Mouse (Mus musculus): ENCODE data around the gene Ino80b. TPM values are rescaled to one million over a fixed set of nuclear protein-coding genes. Genes with fewer than 3 reads are reported as not detected.

Gene Ino80b
- polyA plus RNA-seq, 1 experiment from 2014 or later, result 15.9 TPM

- Histone ChIP-seq H3K4me2 (peak overlapping the region; percentile 97), H3K27me3 (no peaks in the 10 kb centered on the region), H3K36me3 (peaks cover 19% of the 10 kb centered on the region), H3K4me3 (replicated peaks) (peak overlapping the region; percentile 82), H3K9me3 (replicated peaks) (no peaks in the 10 kb centered on the region), H3K27ac (peak overlapping the region; percentile 97), H3K9ac (no peak overlapping the region), H3K4me1 (peaks cover 59% of the 10 kb centered on the region)
- WGBS, result 70% methylated on average over 5 of the region's 5 CpGs
- no peak for ATAC-seq (replicated peaks; ENCODE audit: low FRiP score)
These were observed 2.3 kb downstream of the Ino80b start for GRCm38 (mm10) chr6:83122961-83123360.

DNA sequence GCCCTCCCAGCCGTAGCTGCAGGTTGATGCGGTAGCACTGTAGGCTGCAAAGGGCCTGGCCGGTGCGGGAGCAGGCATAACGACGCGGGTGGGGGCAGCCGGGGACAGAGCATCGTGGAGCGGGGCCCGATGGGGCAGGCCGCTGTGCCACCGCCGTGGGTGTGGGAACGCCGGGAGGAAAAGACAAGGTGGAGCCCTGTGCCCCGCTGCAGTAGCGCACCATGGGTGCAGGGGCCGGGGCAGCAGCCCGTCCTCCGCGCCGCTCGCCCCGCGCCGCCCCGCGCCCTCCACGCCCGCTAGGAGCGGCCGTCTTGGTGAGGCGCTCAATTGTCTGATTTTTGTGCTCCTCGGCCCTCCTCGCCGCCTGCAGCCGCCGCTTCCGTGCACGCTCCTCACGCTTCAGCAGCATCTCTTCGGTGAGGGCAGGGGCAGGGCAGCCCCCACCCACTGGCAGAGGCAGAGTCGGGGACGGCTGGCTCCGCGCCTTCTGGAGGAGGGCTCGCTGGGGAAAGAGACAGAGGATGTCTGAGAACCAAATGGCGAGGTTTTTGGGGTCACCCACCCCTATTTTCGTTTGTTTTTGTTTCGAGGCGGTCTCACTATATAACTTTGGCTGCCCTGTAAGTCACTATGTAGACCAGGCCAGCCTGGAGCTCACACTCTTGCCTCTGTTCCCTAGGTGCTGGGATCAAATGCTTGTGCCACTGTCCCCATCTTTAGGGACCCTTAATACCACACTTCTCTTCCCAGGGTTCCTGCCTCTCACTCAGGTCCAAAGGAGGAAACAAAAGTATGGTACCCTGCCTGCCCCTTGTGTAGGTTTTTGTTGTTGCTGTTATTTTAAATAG, 3.1 kb downstream of the Ino80b start:
- peaks cover 28% of the 10 kb centered on the region for H3K36me3 ChIP-seq
- no peaks in the 10 kb centered on the region for H3K9me3 ChIP-seq (replicated peaks)
- peaks cover 68% of the 10 kb centered on the region for H3K4me1 ChIP-seq
- peak overlapping the region; percentile 82 for H3K4me3 ChIP-seq (replicated peaks)
- H3K27me3 ChIP-seq, result no peaks in the 10 kb centered on the region
- peak overlapping the region; percentile 80 for H3K9ac ChIP-seq
- peak overlapping the region; percentile 97 for H3K27ac ChIP-seq
- ATAC-seq (replicated peaks; ENCODE audit: low FRiP score), result no peak; the same call in 1 of the 2 replicates
- H3K4me2 ChIP-seq, result peak overlapping the region; percentile 97
- 1% methylated on average over 39 of the region's 52 CpGs for WGBS

DNA sequence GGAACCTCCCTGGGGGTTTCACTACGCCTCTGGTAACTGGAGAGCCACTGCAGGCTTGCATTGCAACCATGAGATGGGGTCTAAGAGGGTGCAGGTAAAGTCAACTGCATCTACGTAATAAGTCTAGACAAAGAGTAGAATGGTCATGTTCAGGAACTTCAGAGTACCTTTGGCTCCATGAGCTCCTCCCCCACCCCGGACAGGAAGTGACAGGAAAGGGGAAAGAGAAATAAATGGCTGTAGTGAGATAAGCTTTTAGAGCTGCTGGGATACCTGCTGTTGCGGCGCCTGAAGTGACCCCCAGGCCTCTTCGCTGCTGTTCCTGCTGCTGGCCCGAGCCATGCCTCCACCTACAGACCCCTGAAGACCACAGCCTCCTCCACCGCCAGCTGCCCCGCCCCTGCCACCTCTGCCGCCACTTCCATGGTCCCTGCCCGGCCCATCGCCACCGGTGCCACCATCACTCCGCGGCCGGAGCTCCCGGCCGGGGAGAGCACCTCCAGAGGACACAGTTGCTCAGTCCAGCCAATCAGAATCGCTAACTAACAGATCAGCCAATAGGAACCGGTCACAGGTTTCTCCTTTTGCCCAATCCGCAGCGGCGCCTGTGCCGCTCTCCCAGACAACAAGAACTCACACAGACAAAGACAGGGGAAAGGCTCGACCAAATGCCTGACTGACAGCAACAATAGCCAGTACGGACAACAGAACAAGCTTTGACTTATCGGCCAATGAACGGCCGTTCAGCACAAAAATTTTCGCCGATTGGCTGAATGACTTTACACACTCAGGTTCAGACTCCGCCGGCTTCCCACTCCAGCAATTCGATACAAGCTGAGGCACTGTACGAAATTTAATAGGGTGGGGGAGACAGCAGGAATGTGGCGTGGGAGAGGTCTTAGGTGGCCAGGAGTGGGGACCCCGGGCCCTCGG, 4.0 kb downstream of the Ino80b start, which contains the start of gene Wbp1:
Gene Wbp1 (minus strand): TSS at position 630 of the 933 bp plus-strand sequence.
- Histone ChIP-seq H3K27me3 (no peaks in the 10 kb centered on the region), H3K9me3 (replicated peaks) (no peaks in the 10 kb centered on the region), H3K9ac (peak within 1 kb of the TSS; percentile 81), H3K27ac (peak within 1 kb of the TSS; percentile 97), H3K4me3 (replicated peaks) (peak within 1 kb of the TSS; percentile 82), H3K4me1 (peaks cover 77% of the 10 kb centered on the region), H3K4me2 (peak within 1 kb of the TSS; percentile 97), H3K36me3 (peaks cover 32% of the 10 kb centered on the region)
- peak; percentile 94 for ATAC-seq (replicated peaks; ENCODE audit: low FRiP score)
- under 1% methylated on average over 38 of the region's 38 CpGs for WGBS

DNA sequence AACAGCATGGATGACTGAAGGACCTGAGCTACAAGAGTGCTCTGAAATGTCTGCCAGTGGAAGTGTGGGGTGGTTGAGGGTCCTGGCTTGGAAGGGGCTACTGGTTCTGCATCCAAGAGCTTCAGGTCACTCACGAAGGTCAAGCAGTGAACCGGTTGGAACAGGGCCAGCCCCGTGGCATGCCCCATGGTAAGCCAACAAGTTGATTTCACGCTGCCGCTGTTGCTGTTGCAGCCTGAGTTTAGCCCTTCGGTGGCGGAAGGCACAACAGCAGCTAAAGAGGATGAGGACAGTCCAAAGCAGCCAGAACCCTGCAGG, 5.5 kb downstream of the Ino80b start:
- Histone ChIP-seq H3K27ac (peak overlapping the region; percentile 63), H3K4me2 (peak overlapping the region; percentile 97), H3K9ac (peak overlapping the region; percentile 81), H3K27me3 (no peaks in the 10 kb centered on the region), H3K4me1 (peaks cover 80% of the 10 kb centered on the region), H3K36me3 (peaks cover 32% of the 10 kb centered on the region), H3K9me3 (replicated peaks) (no peaks in the 10 kb centered on the region), H3K4me3 (replicated peaks) (peak overlapping the region; percentile 82)
- WGBS, result 71% methylated on average over 7 of the region's 7 CpGs
- ATAC-seq (replicated peaks; ENCODE audit: low FRiP score), result no peak

DNA sequence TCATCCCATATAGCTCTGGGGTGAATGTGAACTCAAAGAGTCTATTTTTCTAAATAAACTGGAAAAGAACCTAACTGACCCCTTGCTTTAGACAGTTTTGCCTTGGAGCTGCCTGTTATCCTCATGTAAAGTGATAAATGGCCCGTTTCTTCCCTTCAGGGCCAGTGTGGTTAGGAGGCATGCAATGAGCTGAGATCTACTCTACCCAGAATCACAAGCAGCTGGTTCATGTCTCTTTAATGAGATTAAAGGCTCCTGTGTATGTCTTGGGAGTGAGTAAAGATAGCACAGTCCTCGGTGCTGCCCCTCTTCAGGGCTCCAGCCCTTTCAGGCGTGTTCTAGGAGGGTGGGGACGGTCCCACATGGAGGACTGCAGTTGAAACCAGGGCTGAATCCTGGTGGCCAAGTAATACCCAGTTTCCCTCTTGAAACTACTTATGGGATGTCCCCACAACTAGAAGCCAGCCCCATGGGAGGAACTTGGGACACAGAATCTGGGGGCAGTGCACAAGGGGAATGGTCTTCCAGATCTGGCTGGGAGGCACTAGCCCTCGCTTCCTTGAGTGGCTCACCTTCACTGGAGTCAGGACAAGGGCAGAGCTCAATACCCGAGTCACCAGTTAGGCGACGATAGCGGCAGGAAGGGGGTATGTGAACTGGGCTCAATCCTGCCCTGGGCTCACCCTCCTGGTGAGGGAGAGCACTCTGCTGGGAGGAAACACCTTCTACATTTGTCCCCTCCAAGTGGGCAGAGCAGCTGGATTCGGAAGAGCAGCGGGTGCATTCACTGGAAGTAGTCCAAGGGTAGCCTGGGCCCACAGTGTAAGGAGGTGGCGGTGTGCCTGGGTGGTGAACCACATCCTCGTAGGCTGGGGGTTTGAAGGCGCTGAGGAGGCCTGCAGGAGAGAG, 6.2 kb downstream of the Ino80b start:
- WGBS, result 75% methylated on average over 14 of the region's 14 CpGs
- Histone ChIP-seq H3K4me1 (peaks cover 80% of the 10 kb centered on the region), H3K9ac (peak overlapping the region; percentile 81; the same call in 1 of the 2 replicates)

GRCm38 (mm10) chr6:83118369-83118768, 6.9 kb downstream of the Ino80b start:
- Histone ChIP-seq H3K9ac (no peak overlapping the region), H3K27me3 (no peaks in the 10 kb centered on the region), H3K4me3 (replicated peaks) (no peak overlapping the region), H3K36me3 (peaks cover 32% of the 10 kb centered on the region), H3K4me1 (peaks cover 73% of the 10 kb centered on the region), H3K4me2 (no peak overlapping the region), H3K27ac (peak overlapping the region; percentile 63), H3K9me3 (replicated peaks) (no peaks in the 10 kb centered on the region)
- 83% methylated on average over 11 of the region's 11 CpGs for WGBS
- no peak for ATAC-seq (replicated peaks; ENCODE audit: low FRiP score)

More for the DNA sequence above, 6.2 kb downstream of the Ino80b start:
- Histone ChIP-seq H3K4me2 (peak overlapping the region; percentile 97), H3K27ac (peak overlapping the region; percentile 63), H3K9me3 (replicated peaks) (no peaks in the 10 kb centered on the region), H3K4me3 (replicated peaks) (peak overlapping the region; percentile 82), H3K27me3 (no peaks in the 10 kb centered on the region), H3K36me3 (peaks cover 32% of the 10 kb centered on the region)
- ATAC-seq (replicated peaks; ENCODE audit: low FRiP score), result no peak

DNA sequence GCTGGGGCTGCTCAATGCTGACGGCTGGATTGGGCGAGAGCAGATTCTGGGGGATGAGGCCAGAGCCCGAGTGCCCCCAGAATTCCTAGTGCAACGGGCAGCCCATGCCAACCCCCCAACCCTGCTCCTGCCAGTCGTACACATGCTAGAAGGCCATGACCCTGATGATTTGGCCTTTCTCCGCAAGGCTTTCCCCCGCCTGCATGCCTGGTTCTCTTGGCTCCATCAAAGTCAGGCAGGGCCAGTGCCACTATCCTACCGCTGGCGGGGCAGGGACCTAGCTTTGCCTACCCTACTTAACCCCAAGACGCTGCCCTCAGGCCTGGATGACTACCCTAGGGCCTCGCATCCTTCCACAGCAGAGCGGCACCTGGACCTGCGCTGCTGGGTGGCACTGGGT, 7.6 kb downstream of the Ino80b start:
- H3K9ac ChIP-seq, result peak overlapping the region; percentile 34; the same call in 1 of the 2 replicates
- peaks cover 65% of the 10 kb centered on the region for H3K4me1 ChIP-seq
- H3K4me3 ChIP-seq (replicated peaks), result no peak overlapping the region
- H3K27ac ChIP-seq, result no peak overlapping the region
- no peak overlapping the region for H3K4me2 ChIP-seq
- H3K36me3 ChIP-seq, result peaks cover 32% of the 10 kb centered on the region
- WGBS, result 89% methylated on average over 13 of the region's 13 CpGs
- no peaks in the 10 kb centered on the region for H3K9me3 ChIP-seq (replicated peaks)
- no peak for ATAC-seq (replicated peaks; ENCODE audit: low FRiP score)
- H3K27me3 ChIP-seq, result no peaks in the 10 kb centered on the region

GRCm38 (mm10) chr6:83117165-83117438, 8.1 kb downstream of the Ino80b start:
- peaks cover 60% of the 10 kb centered on the region for H3K4me1 ChIP-seq
- H3K27ac ChIP-seq, result 0 out of 2 replicates have a peak overlapping the region, but pooled peaks have one; percentile 7
- no peak overlapping the region for H3K4me2 ChIP-seq
- H3K4me3 ChIP-seq (replicated peaks), result 0 out of 2 replicates have a peak overlapping the region, but pooled peaks have one; percentile 92
- WGBS, result 90% methylated on average over 4 of the region's 4 CpGs
- no peaks in the 10 kb centered on the region for H3K9me3 ChIP-seq (replicated peaks)
- H3K36me3 ChIP-seq, result peaks cover 32% of the 10 kb centered on the region
- no peaks in the 10 kb centered on the region for H3K27me3 ChIP-seq
- ATAC-seq (replicated peaks; ENCODE audit: low FRiP score), result no peak
- H3K9ac ChIP-seq, result 0 out of 2 replicates have a peak overlapping the region, but pooled peaks have one; percentile 88

GRCm38 (mm10) chr6:83116373-83117164, 8.7 kb downstream of the Ino80b start:
- no peaks in the 10 kb centered on the region for H3K27me3 ChIP-seq
- 71% methylated on average over 11 of the region's 11 CpGs for WGBS
- peak overlapping the region; percentile 90; the same call in 1 of the 2 replicates for H3K27ac ChIP-seq
- H3K9ac ChIP-seq, result peak overlapping the region; percentile 88
- peaks cover 32% of the 10 kb centered on the region for H3K36me3 ChIP-seq
- H3K4me1 ChIP-seq, result peaks cover 59% of the 10 kb centered on the region
- H3K4me2 ChIP-seq, result peak overlapping the region; percentile 93
- ATAC-seq (replicated peaks; ENCODE audit: low FRiP score), result no peak
- peak overlapping the region; percentile 92 for H3K4me3 ChIP-seq (replicated peaks)
- H3K9me3 ChIP-seq (replicated peaks), result no peaks in the 10 kb centered on the region

GRCm38 (mm10) chr6:83115682-83116372, 9.4 kb downstream of the Ino80b start:
- 1% methylated on average over 33 of the region's 48 CpGs for WGBS
- Histone ChIP-seq H3K9me3 (replicated peaks) (no peaks in the 10 kb centered on the region), H3K36me3 (peaks cover 37% of the 10 kb centered on the region), H3K27me3 (no peaks in the 10 kb centered on the region), H3K9ac (peak overlapping the region; percentile 88), H3K27ac (peak overlapping the region; percentile 90), H3K4me1 (peaks cover 59% of the 10 kb centered on the region), H3K4me2 (peak overlapping the region; percentile 93), H3K4me3 (replicated peaks) (peak overlapping the region; percentile 92)
- peak; percentile 63 for ATAC-seq (replicated peaks; ENCODE audit: low FRiP score)
